Mouse (Mus musculus) lung, embryonic 16.5 days (tissue): ENCODE data around the gene Ppil3. TPM values are rescaled to one million over a fixed set of nuclear protein-coding genes. Genes with fewer than 3 reads are reported as not detected.

Experiments
- polyA plus RNA-seq: library from polyadenylated mRNA; unstranded; fragments of >200 nt; fragmentation: Nextera tagmentation; extraction: Ambion mirVana; gene quantifications from 2 replicates; pipeline ENCODE4 v1.2.1, GENCODE M21; 2015

Ppil3 gene
- polyA plus RNA-seq, 1 experiment from 2014 or later: 52.5 TPM

Other genes starting within 250 kb of the Ppil3 start
- 0.05 and 0.26 TPM in 2 replicates for gene Aox4, start 235.1 kb downstream of the Ppil3 start, polyA plus RNA-seq
- 0.05 TPM in 1 of 2 replicates, not detected in the other for gene Aox2, start 167.2 kb downstream of the Ppil3 start, polyA plus RNA-seq
- gene Bzw1, start 52.6 kb downstream of the Ppil3 start, polyA plus RNA-seq: 299 and 329 TPM in 2 replicates
- gene Clk1, start 21.4 kb downstream of the Ppil3 start, polyA plus RNA-seq: 205 and 227 TPM in 2 replicates
- gene Nif3l1, start 335 bp downstream of the Ppil3 start, polyA plus RNA-seq: 37.4 and 37.8 TPM in 2 replicates
- gene Orc2, start 59.6 kb upstream of the Ppil3 start, polyA plus RNA-seq: 24.1 and 25.7 TPM in 2 replicates
- 7.2 and 8.7 TPM in 2 replicates for gene Fam126b, start 140.8 kb upstream of the Ppil3 start, polyA plus RNA-seq
- gene Ndufb3, start 140.9 kb upstream of the Ppil3 start, polyA plus RNA-seq: 176 and 178 TPM in 2 replicates